Mouse (Mus musculus): ENCODE measurements around the gene Qrich2.

- TF ChIP-seq POLR2A (IDR thresholded peaks at IDR 0.05; ENCODE audit: insufficient read depth, low read depth, low read length) (no peak), CTCF (IDR thresholded peaks at IDR 0.05; ENCODE audit: insufficient read depth, low read depth, low read length) (no peak)
Observed at GRCm38 (mm10) chr11:116424621-116425407, 41.2 kb downstream of the Qrich2 start.

Data from olfactory bulb, adult 2 months (tissue).